Mouse (Mus musculus): ENCODE data around the gene Gucy2e.

DNA sequence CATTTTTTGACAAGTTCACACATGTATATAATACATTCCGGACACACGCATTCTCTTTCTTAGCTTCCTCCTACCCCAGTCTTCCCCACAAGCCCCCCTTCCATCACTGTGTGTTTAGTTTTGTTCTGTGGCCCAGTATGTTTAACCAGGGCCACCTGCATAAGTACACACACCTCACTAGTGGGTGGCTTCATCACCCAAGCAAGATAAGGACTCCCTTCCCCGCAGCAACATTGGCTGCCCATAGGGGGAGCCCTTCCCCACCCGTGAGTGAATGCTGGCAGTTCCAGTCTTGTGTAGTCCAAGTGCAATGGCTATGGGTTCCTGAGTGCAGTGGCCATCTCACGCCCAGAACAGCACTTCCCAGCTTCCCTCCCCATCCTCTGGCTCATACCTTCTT is 21.5 kb upstream of the Gucy2e start:
- no peak for TF ChIP-seq EP300 (IDR thresholded peaks at IDR 0.05; ENCODE audit: low read depth)
- TF ChIP-seq CTCF (IDR thresholded peaks at IDR 0.05; ENCODE audit: low read depth): peak; percentile 76

Data from heart, postnatal 0 days (tissue).